Mouse (Mus musculus) heart, adult 2 months (tissue): Measurements from ENCODE around the gene Kmt5b.

Source experiments
- CTCF ChIP-seq: fragments of 200-600 bp; IDR thresholded peaks from 2 replicates; pipeline ENCODE4 v1.8.1; 2022; ENCODE audit warnings: antibody characterized with exemption, mild to moderate bottlenecking, moderate library complexity
- EP300 ChIP-seq: fragments of 200-500 bp; IDR thresholded peaks from 2 replicates; pipeline ENCODE4 v1.6.1; 2011; ENCODE audit warnings: low read depth, low read length, control low read depth; ENCODE audit not compliant: insufficient read depth
- POLR2A ChIP-seq: fragments of 200-500 bp; IDR thresholded peaks from 2 replicates; pipeline ENCODE4 v1.6.1; 2011; ENCODE audit warnings: mild to moderate bottlenecking, low read depth, low read length, control low read depth; ENCODE audit not compliant: insufficient read depth

DNA sequence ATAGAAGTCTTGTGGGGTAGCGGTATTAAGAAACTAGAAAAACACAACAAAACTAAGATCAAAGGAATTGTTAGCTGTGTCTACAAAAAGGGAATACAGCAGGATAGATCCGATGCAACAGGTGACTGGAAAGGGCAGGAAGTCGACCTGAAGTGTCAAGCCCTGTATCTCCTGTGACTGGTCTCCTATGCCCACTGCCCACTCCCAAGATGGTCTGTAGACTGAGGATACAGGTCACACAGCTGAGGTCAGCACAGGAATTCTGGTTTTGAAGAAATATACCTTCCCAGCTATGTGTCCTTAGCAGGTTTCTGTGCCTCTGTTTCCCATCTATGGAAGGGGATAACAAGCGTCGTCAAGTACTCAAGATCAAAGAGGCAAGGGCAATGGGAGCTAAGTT is 843 bp upstream of the Kmt5b start:
- no peak for TF ChIP-seq POLR2A
- TF ChIP-seq CTCF, result no peak
- no peak for TF ChIP-seq EP300
